Mouse (Mus musculus) intestine, embryonic 16.5 days (tissue): ENCODE measurements around the gene Plp1. TPM values are rescaled to one million over a fixed set of nuclear protein-coding genes. Genes with fewer than 3 reads are reported as not detected.

Experiments
- ATAC-seq: fragments of 200-750 bp; cut with Nextera tagmentation; 2 replicates; pipeline ENCODE4 v1.8.0; 2017; ENCODE audit warnings: moderate TSS enrichment, moderate library complexity
- H3K27ac ChIP-seq: fragments of 300-500 bp; sonication (generic); 2 replicates; pipeline ENCODE4 v1.5.1; 2014; ENCODE audit warnings: mild to moderate bottlenecking, low read length
- H3K27me3 ChIP-seq: fragments of 300-500 bp; sonication (generic); replicated peaks from 2 replicates; pipeline ENCODE4 v1.6.1; 2014; ENCODE audit warnings: low read length, control low read depth, mixed read lengths; ENCODE audit not compliant: control insufficient read depth, insufficient read depth
- H3K36me3 ChIP-seq: fragments of 300-500 bp; sonication (generic); 2 replicates; pipeline ENCODE4 v1.6.1; 2014; ENCODE audit warnings: low read length, control low read depth; ENCODE audit not compliant: control insufficient read depth, insufficient read depth
- H3K4me1 ChIP-seq: fragments of 300-500 bp; sonication (generic); 2 replicates; pipeline ENCODE4 v1.6.1; 2014; ENCODE audit warnings: low read length, control low read depth, mixed read lengths; ENCODE audit not compliant: control insufficient read depth, insufficient read depth
- H3K4me2 ChIP-seq: fragments of 300-500 bp; sonication (generic); 2 replicates; pipeline ENCODE4 v1.6.1; 2014; ENCODE audit warnings: low read depth, low read length, control low read depth
- H3K4me3 ChIP-seq: fragments of 300-500 bp; sonication (generic); 2 replicates; pipeline ENCODE4 v1.5.1; 2014; ENCODE audit warnings: mild to moderate bottlenecking, low read length
- H3K9ac ChIP-seq: fragments of 300-500 bp; sonication (generic); 2 replicates; pipeline ENCODE4 v1.6.1; 2014; ENCODE audit warnings: low read depth, low read length
- H3K9me3 ChIP-seq: fragments of 300-500 bp; sonication (generic); 2 replicates; pipeline ENCODE4 v1.6.1; 2016; ENCODE audit warnings: low read length, control low read depth; ENCODE audit not compliant: control insufficient read depth
- WGBS: fragments of 180-500 bp; shearing (Covaris S2); extraction: QIAGEN DNeasy Blood & Tissue Kit; methylation state at CpG from one replicate; pipeline ENCODE4 v1.1.7; 2014; 5-methylcytosine and 5-hydroxymethylcytosine counted together
- polyA plus RNA-seq: library from polyadenylated mRNA; unstranded; fragments of >200 nt; fragmentation: Nextera tagmentation; extraction: Ambion mirVana; gene quantifications from 2 replicates; pipeline ENCODE4 v1.2.1, GENCODE M21; 2015

The Plp1 gene
- polyA plus RNA-seq, 1 experiment from 2014 or later: 4.2 TPM

DNA sequence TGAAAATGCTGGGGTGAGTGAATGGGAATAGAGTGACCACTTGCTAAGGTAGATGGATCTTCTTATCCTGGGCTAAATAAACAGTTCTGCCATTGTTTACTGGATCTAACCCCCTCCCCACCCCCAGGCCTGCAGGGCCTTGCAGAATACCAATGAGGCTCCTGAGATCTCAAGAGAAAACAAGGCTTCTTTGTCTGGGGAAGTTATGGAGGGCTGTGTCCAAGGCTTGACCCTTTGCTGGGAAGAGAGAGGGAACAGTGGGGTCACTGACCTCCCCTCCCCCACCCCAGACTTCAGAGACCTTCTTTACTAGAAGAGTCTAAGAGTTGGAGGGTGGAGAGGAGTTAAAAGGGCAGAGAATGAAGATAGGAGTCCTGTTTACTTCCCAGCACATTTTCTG, 6.1 kb downstream of the Plp1 start:
- Histone ChIP-seq H3K4me3 (no peak overlapping the region), H3K27me3 (no peaks in the 10 kb centered on the region), H3K36me3 (no peaks in the 10 kb centered on the region), H3K9me3 (no peaks in the 10 kb centered on the region), H3K27ac (no peak overlapping the region), H3K4me2 (no peak overlapping the region), H3K4me1 (no peaks in the 10 kb centered on the region), H3K9ac (no peak overlapping the region)
- no peak for ATAC-seq

DNA sequence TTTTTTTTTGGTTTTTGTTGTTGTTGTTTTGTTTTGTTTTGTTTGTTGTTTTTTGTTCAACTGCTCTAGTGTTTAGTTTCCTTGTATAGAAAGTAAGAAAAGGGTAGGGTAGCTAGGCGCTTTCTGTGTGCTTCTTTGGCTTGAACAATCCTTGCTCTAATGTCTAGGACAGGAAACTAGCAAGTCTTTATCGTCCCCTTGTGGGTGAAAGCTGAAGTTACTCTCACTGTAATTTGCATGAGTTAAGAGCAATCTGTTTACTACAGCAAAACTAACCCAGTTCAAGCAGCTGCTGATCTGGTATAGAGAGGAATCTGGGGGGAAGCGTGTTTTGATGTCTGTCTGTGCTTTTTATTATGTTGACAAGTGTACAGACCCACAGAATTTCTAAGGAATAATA, 27.8 kb downstream of the Plp1 start:
- no peak overlapping the region for H3K4me3 ChIP-seq
- no peaks in the 10 kb centered on the region for H3K27me3 ChIP-seq
- no peak overlapping the region for H3K9ac ChIP-seq
- no peak overlapping the region for H3K4me2 ChIP-seq
- H3K27ac ChIP-seq: no peak overlapping the region
- no peaks in the 10 kb centered on the region for H3K9me3 ChIP-seq
- ATAC-seq: no peak
- 28% methylated on average over 3 of the region's 3 CpGs for WGBS
- H3K36me3 ChIP-seq: no peaks in the 10 kb centered on the region
- no peaks in the 10 kb centered on the region for H3K4me1 ChIP-seq

DNA sequence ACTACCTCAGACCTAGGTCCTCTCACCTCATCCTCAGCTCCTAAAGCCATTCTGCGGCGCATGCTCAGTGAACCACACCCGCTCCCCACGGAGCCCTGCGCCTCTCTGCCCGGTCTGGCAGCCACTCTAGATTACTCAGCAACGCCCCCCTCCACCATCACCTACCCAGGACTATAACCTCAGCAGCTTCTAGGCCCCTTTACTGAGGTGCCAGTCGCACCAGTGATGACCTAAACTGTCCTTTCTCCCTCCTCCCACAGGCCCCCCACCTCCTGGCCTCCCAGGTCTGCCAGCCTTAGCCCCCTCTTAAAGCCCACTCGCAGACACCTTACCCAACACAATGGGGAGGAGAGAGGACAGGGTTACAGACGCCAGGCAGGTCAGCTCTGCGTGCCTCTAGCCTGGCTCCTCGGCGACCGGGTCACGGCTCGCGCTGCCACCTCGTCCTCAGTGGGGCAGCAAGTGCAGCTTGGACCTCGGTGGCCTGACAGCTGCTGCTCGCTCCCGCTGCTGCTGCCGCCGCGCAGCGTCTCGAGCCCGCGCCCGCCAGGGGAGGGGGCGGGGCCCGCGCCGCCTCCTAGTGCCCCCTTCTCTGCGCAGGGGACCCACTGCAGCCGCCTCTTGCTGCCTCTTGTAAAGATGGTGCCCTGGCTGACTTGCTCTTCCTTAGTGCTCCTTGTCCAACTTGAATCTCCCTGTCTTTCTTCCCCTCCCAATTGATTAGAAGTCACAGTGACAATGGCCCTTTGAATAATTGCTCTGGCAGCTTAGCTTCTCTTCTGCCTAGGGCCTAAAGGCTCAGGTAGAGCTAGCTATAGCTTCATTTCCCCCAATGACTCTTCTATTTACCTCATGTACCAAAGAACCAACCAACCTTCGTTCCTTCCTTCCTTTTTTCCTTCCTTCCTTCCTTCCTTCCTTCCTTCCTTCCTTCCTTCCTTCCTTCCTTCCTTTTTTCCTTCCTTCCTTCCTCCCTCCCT, 45.9 kb downstream of the Plp1 start, which contains the start of gene Rab9b:
TSS of gene Rab9b (minus strand) at position 695 of the 980 bp plus-strand sequence.
- H3K9ac ChIP-seq: peak within 1 kb of the TSS; percentile 45; the same call in 1 of the 2 replicates
- H3K9me3 ChIP-seq: no peaks in the 10 kb centered on the region
- H3K27ac ChIP-seq: no peak within 1 kb of the TSS
- peak within 1 kb of the TSS; percentile 48 for H3K4me3 ChIP-seq
- H3K27me3 ChIP-seq: no peaks in the 10 kb centered on the region
- 16% methylated on average over 20 of the region's 36 CpGs for WGBS
- no peaks in the 10 kb centered on the region for H3K4me1 ChIP-seq
- peak within 1 kb of the TSS; percentile 79 for H3K4me2 ChIP-seq
- ATAC-seq: peak; percentile 67
- H3K36me3 ChIP-seq: no peaks in the 10 kb centered on the region

Other genes starting within 250 kb of the Plp1 start
- gene Tceal3, start 231.8 kb upstream of the Plp1 start, polyA plus RNA-seq: 5.6 and 5.9 TPM in 2 replicates
- gene Tceal1, start 114.7 kb upstream of the Plp1 start, polyA plus RNA-seq: 5.8 and 6.5 TPM in 2 replicates
- gene Morf4l2, start 79.0 kb upstream of the Plp1 start, polyA plus RNA-seq: 417 and 440 TPM in 2 replicates
- gene Glra4, start 42.5 kb upstream of the Plp1 start, polyA plus RNA-seq: not detected in 2 replicates
- 0.37 and 0.44 TPM in 2 replicates for gene Rab9b, start 46.1 kb downstream of the Plp1 start, polyA plus RNA-seq
- gene H2bfm, start 104.7 kb downstream of the Plp1 start, polyA plus RNA-seq: not detected in 2 replicates
- gene Tmsb15b2, start 152.8 kb downstream of the Plp1 start, polyA plus RNA-seq: 39.5 and 39.9 TPM in 2 replicates
- 3.9 TPM in 2 replicates for gene Tmsb15l, start 154.2 kb downstream of the Plp1 start, polyA plus RNA-seq
- 19.4 and 21.6 TPM in 2 replicates for gene Tmsb15b1, start 154.2 kb downstream of the Plp1 start, polyA plus RNA-seq
- 12.7 and 14.3 TPM in 2 replicates for gene Zcchc18, start 170.5 kb downstream of the Plp1 start, polyA plus RNA-seq
- 5.1 and 6.7 TPM in 2 replicates for gene Slc25a53, start 215.6 kb downstream of the Plp1 start, polyA plus RNA-seq
- 3.7 TPM in 2 replicates for gene Fam199x, start 226.9 kb downstream of the Plp1 start, polyA plus RNA-seq